Mouse (Mus musculus) kidney, adult 2 months (tissue): Measurements from ENCODE around the gene Psmb2. TPM values are rescaled to one million over a fixed set of nuclear protein-coding genes. Genes with fewer than 3 reads are reported as not detected.

Experiments used
- DNase-seq: peaks from one replicate; pipeline ENCODE4 v3.0.0; 2021
- H3K27ac ChIP-seq: fragments of 200-500 bp; 2 replicates; pipeline ENCODE4 v1.5.1; 2012; ENCODE audit warnings: low read depth, low read length, control low read depth, inconsistent platforms; ENCODE audit not compliant: insufficient read depth
- H3K27me3 ChIP-seq: fragments of 200-500 bp; replicated peaks from 2 replicates; pipeline ENCODE4 v1.6.1; 2012; ENCODE audit warnings: mild to moderate bottlenecking, moderate library complexity, low read length, inconsistent platforms; ENCODE audit not compliant: control insufficient read depth, insufficient read depth
- H3K36me3 ChIP-seq: fragments of 200-500 bp; 2 replicates; pipeline ENCODE4 v1.6.1; 2012; ENCODE audit warnings: mild to moderate bottlenecking, moderate library complexity, low read length, inconsistent platforms; ENCODE audit not compliant: control insufficient read depth, insufficient read depth
- H3K4me1 ChIP-seq: fragments of 200-500 bp; 2 replicates; pipeline ENCODE4 v1.6.1; 2011; ENCODE audit warnings: low read length; ENCODE audit not compliant: control insufficient read depth, insufficient read depth
- H3K4me3 ChIP-seq: fragments of 200-500 bp; 2 replicates; pipeline ENCODE4 v1.5.1; 2011; ENCODE audit warnings: mild to moderate bottlenecking, low read depth, low read length, control low read depth; ENCODE audit not compliant: insufficient read depth
- CTCF ChIP-seq: fragments of 200-500 bp; conservative IDR thresholded peaks from 2 replicates; pipeline ENCODE4 v1.5.1; 2011; ENCODE audit warnings: low read depth, mild to moderate bottlenecking, control low read depth, low read length, moderate library complexity, mixed read lengths; ENCODE audit not compliant: insufficient read depth, insufficient read length
- POLR2A ChIP-seq: fragments of 200-500 bp; IDR thresholded peaks from one replicate; pipeline ENCODE4 v1.6.1; 2011; ENCODE audit warnings: low read depth, low read length, control low read depth
- WGBS: fragments of 180-500 bp; shearing (Covaris S2); methylation state at CpG from one replicate; pipeline ENCODE4 v1.1.7; 2018; 5-methylcytosine and 5-hydroxymethylcytosine counted together
- polyA plus RNA-seq: library from polyadenylated mRNA; depleted of rRNA; stranded (reverse); fragments of >200 nt; gene quantifications from 2 replicates; pipeline ENCODE4 v1.2.3, GENCODE M21; 2012

Psmb2 gene
- polyA plus RNA-seq, 1 experiment = 189 TPM

GRCm38 (mm10) chr4:126734001-126734603 is 56.7 kb downstream of the Psmb2 start:
- Histone ChIP-seq H3K4me1 (no peaks in the 10 kb centered on the region), H3K36me3 (no peaks in the 10 kb centered on the region), H3K27me3 (peaks cover 7% of the 10 kb centered on the region), H3K4me3 (no peak overlapping the region), H3K27ac (no peak overlapping the region)
- no peak for DNase-seq
- TF ChIP-seq POLR2A (no peak), CTCF (no peak)
- 7% methylated on average over 16 of the region's 16 CpGs for WGBS

- peak overlapping the region; percentile 19; the same call in 1 of the 2 replicates for H3K4me3 ChIP-seq
Measured at GRCm38 (mm10) chr4:126734700-126735381, 57.4 kb downstream of the Psmb2 start.

GRCm38 (mm10) chr4:126735382-126736000 is 58.1 kb downstream of the Psmb2 start:
- no peak for TF ChIP-seq CTCF
- no peak for TF ChIP-seq POLR2A
- DNase-seq = no peak
- 3% methylated on average over 60 of the region's 62 CpGs for WGBS
- no peaks in the 10 kb centered on the region for H3K36me3 ChIP-seq
- no peak overlapping the region for H3K27ac ChIP-seq
- peaks cover 7% of the 10 kb centered on the region for H3K27me3 ChIP-seq
- peak overlapping the region; percentile 34; the same call in 1 of the 2 replicates for H3K4me3 ChIP-seq
- no peaks in the 10 kb centered on the region for H3K4me1 ChIP-seq

More at GRCm38 (mm10) chr4:126734700-126735381, 57.4 kb downstream of the Psmb2 start:
- Histone ChIP-seq H3K36me3 (no peaks in the 10 kb centered on the region), H3K4me1 (no peaks in the 10 kb centered on the region), H3K27ac (no peak overlapping the region), H3K27me3 (peaks cover 7% of the 10 kb centered on the region)
- WGBS = 5% methylated on average over 51 of the region's 51 CpGs
- TF ChIP-seq CTCF (no peak), POLR2A (no peak)
- DNase-seq = no peak

- Histone ChIP-seq H3K27ac (no peak within 1 kb of the TSS), H3K4me1 (no peaks in the 10 kb centered on the region), H3K36me3 (no peaks in the 10 kb centered on the region), H3K27me3 (peaks cover 7% of the 10 kb centered on the region), H3K4me3 (peak within 1 kb of the TSS; percentile 34; the same call in 1 of the 2 replicates)
- no peak for DNase-seq
- TF ChIP-seq POLR2A (no peak), CTCF (no peak)
- 2% methylated on average over 32 of the region's 32 CpGs for WGBS
Measured at GRCm38 (mm10) chr4:126736001-126736414, 58.6 kb downstream of the Psmb2 start, which contains the start of gene Tfap2e. Tfap2e (minus strand) TSS chr4:126736240.

GRCm38 (mm10) chr4:126739966-126740676 is 62.7 kb downstream of the Psmb2 start:
- H3K4me1 ChIP-seq = no peaks in the 10 kb centered on the region
- H3K27me3 ChIP-seq = peaks cover 3% of the 10 kb centered on the region
- H3K4me3 ChIP-seq = no peak overlapping the region
- WGBS = 31% methylated on average over 10 of the region's 10 CpGs
- no peaks in the 10 kb centered on the region for H3K36me3 ChIP-seq
- H3K27ac ChIP-seq = no peak overlapping the region
- TF ChIP-seq CTCF = peak; percentile 34
- TF ChIP-seq POLR2A = no peak
- no peak for DNase-seq

GRCm38 (mm10) chr4:126741448-126741847 is 64.0 kb downstream of the Psmb2 start:
- DNase-seq = peak; percentile 81
- Histone ChIP-seq H3K36me3 (no peaks in the 10 kb centered on the region; the same call in 1 of the 2 replicates), H3K4me3 (no peak overlapping the region), H3K27ac (no peak overlapping the region), H3K27me3 (no peaks in the 10 kb centered on the region; the same call in 1 of the 2 replicates), H3K4me1 (no peaks in the 10 kb centered on the region)
- TF ChIP-seq POLR2A (no peak), CTCF (peak; percentile 92)
- 5% methylated on average over 12 of the region's 12 CpGs for WGBS
